Mouse (Mus musculus): ENCODE measurements around the gene Zbtb7b. TPM values are rescaled to one million over a fixed set of nuclear protein-coding genes. Genes with fewer than 3 reads are reported as not detected.

Gene Zbtb7b
- polyA plus RNA-seq, 1 experiment, result 92.6 TPM

DNA sequence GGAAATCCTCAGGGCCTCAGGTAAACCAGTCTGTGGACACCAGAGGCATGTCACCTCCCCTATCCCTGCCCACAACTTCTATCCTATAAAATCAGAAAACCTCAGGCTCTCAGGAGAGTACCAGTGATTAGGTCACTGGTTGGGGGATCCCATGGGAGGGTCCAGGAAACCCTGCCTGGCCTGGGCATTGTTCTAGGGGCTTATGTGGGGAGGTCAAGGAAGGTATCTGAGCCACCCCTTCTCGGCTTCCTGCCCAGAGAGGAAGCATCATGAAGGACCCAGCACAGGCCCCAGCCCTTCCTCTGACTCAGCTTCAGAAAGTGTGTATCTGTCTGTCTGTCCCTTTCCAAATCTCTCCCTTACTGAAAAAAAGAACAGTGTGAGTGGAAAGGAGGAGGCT is 46.7 kb downstream of the Zbtb7b start:
- no peak for DNase-seq (ENCODE audit: low read depth, low spot score)
- 90% methylated on average over 1 of the region's 1 CpGs for WGBS

DNA sequence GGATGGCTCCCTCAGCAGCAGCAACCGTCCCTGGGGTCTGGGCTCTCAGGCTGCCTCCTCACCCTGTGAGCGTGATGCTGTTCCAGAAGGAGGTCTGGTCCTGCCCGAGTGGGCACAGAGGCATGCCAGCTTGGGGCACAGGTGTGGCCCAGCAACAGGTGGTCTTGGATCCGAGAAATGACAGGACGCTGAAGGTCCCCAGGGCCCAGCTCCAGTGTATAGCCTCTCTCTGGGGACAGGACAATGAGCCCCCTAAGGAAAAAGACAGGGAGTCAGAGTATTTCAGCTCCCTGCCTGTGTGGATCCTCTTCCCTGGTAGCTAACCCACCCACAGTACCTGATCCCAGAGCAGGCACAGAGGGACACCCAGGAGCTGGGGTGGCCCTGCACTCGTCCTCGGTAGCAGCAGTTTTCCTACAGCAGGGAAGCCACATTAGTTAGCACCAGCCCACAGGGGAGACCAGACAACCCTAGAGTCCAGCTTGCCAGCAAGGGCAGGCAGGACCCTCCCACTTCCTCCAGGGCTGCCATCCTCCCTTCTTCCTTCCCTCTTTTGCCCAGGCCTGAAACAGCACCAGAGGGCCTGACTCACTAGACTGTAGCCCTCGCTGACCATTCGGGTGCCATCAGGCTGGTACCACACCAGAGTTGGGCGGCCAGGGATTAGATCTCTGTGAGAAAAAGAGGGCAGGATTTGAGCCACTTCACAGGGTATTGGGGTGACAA is 47.6 kb downstream of the Zbtb7b start:
- WGBS, result 88% methylated on average over 10 of the region's 10 CpGs
- DNase-seq (ENCODE audit: low read depth, low spot score), result no peak

DNA sequence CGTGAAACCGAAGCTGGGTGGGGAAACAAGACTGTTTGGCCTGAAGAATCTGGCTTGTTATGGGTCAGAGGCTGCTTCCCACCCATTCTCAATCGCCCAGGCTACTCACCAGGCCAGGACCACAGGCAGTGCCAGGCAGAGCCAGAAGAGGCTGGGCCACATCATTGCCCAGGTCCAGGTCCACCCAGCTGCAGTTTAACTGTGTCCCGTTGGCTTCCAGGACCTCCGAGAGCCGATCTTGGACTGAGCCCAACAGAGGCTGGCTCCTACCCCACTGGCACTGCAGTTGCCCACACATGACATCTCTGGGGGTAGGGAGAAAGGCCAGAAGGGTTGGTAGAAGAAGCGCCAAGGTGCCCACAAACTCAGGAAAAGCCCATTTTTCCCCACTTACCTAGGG is 51.3 kb downstream of the Zbtb7b start:
- no peak for DNase-seq (ENCODE audit: low read depth, low spot score)

DNA sequence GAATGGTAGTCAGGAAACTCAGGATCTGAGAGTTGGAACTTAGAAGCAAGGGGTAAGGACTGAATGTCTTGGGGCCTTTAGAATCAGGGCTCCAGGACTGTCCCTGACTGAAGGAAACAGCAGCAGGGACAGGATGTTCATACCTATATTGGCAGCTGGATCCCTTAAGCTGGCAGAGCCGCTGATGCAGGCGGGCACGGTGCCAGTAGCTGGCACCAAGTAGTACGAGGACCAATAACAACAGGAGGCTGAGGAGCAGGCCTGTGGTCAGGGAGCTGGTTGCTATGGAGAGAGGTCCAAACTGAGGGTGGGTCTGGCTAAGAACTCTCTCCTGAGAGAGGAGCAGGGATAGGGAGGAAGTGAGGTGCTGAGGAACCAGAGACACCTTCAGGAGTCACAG is 52.8 kb downstream of the Zbtb7b start:
- WGBS, result 44% methylated on average over 4 of the region's 4 CpGs
- no peak for DNase-seq (ENCODE audit: low read depth, low spot score)

More for the DNA sequence above, 51.3 kb downstream of the Zbtb7b start:
- WGBS, result 82% methylated on average over 7 of the region's 7 CpGs

DNA sequence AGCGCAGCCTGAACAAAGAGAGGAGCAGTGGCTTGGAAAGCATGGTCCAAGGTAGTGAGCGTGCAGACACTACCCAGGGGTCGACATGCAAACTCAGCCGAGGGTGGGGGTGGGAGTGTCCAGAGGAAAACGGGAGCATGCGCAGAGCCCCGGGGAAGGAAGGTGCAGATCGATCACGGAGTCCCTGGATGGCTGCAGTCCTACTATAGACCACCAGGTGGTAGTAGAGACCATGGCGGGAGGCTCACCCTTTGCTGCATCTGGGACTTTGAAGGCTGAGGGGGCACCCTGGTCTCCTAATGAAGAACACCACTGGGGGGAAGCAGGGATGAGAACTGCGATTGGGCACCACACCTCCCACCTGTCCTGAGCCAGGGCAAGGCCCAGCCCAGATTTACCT is 54.1 kb downstream of the Zbtb7b start:
- DNase-seq (ENCODE audit: low read depth, low spot score), result no peak
- 9% methylated on average over 11 of the region's 11 CpGs for WGBS

DNA sequence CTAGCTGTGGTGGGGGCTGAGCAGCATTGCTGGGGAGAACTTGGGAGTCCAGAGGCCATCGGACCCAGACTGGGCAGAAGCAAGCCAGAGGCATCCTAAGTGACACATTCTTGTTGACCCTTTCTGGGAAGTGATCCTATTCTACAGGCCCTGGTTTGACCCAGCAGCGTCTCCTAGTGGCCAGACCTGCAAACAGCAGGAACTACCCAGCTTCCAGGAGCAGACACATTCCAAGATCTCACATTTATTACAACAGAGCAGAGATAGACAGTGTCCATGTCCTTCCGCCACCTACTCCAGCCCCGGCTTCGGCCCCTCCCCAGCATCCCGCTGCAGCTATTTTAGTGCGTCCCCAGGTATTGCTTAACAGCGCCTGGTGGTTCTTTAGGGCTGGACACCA is 55.2 kb downstream of the Zbtb7b start:
- DNase-seq (ENCODE audit: low read depth, low spot score), result no peak
- 15% methylated on average over 8 of the region's 8 CpGs for WGBS

DNA sequence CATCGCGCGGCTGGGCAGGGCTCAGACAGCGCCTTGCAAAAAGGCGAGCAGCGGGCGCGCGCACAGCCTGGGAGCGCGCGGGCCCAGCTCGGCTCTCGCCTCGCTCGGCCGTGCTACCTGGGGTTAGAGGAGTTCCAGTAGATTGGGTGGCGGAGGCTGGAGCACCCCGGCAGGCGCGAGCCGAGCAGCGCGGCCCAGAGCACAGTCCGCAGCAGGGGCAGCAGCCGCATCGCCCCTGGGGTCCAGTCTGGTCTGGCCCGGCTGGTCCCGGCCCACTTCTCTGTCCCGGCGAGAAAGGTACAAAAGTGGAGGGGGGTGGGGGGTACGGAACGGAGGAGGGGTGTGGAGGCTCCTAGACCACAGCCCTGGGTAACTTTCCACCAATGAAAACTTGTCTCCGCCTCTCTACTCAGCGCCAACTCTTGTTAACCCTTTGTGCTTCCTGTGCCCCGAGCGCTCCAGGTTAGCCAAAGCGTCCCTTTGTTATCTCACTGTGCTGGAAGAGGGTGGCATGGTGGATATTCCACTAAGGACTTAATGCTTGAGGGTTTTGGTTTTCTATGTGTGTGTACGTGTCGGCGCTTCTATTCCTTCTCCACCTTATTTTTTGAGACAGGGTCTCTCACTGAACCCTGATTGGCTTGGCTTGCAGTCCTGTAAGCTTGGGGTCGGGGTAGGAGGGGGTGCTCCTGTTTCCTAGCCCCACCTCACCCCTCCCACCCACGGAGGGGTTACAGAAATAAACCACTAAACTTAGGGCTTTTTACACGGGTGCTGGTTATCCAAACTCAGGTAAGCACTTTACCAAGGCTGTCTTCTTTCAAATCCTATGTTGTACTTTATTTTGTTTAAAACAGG is 56.6 kb downstream of the Zbtb7b start, which contains the start of gene Efna4:
Gene Efna4 (minus strand): TSS at position 308 of the 858 bp plus-strand sequence.
- no peak for DNase-seq (ENCODE audit: low read depth, low spot score)
- WGBS, result 1% methylated on average over 44 of the region's 44 CpGs

DNA sequence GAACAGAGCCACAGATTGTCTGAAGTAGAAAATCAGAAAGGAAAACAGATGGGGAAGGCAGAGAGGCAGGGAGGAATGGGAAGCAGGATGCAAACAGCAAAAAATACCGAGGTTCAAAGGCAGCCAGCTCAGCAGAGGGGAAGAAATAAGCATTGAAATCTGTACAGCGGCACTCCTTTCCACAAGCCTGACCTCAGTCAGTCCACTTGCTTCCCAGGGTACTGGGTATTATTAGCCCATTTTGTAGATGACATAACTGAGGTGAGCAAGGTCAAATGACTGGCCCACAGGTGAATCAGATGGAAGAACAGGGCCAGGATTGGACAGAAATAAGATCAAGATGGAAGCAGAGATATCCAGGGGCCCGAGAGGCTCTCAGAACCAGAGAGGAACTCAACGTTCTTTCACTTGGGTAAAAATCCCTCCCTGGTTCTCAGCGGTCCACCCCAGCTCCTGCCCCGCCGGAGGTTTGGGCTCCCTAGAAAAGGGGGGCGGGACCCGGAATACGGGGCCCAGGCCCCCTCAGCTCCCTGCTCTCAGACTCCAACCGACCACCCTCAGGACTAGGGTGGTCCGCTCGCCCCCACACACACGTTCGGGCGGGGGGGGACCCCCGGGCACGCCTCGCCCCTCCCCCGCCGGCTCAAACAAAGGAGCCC is 57.4 kb downstream of the Zbtb7b start:
- WGBS, result 1% methylated on average over 21 of the region's 21 CpGs
- no peak for DNase-seq (ENCODE audit: low read depth, low spot score)

DNA sequence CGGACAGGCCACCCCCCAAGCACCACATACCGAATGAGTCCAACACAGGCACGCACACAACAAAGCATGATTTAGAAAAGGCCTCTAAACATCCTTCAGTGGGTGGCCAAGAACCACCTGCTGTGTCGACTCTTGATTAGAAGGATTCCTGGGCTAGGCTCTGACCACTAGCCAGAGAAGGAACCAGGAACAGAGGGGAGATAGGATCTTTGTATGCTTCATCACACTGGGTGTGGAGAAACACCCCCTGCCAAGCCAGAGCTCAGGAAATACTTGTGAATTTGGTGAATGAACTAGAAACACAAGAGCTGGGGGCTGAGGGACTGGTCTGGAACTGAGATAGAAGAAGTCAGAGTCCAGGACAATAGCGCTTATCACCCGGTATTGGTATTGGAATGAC is 58.0 kb downstream of the Zbtb7b start:
- DNase-seq (ENCODE audit: low read depth, low spot score), result no peak
- WGBS, result 19% methylated on average over 6 of the region's 6 CpGs

DNA sequence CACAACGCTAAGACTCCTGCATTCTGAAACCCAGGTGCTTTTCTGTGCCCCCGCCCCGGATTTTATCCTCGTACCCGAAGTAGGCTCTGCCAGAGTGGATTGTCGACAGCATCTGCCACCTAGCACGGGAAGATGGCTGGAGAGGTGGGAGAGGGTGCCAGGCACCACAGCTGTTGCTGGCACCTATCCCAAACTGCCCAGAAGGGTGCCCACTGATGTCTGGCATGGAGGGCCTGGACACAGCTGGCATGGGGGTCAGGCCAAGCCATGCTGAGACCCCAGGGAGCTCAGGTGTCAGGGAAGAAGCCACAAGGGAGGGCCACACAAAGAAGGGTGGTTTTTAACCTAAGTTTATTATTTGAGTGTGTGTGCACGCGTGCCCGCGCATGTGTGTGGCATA is 61.5 kb downstream of the Zbtb7b start:
- 34% methylated on average over 11 of the region's 11 CpGs for WGBS
- DNase-seq (ENCODE audit: low read depth, low spot score), result no peak

DNA sequence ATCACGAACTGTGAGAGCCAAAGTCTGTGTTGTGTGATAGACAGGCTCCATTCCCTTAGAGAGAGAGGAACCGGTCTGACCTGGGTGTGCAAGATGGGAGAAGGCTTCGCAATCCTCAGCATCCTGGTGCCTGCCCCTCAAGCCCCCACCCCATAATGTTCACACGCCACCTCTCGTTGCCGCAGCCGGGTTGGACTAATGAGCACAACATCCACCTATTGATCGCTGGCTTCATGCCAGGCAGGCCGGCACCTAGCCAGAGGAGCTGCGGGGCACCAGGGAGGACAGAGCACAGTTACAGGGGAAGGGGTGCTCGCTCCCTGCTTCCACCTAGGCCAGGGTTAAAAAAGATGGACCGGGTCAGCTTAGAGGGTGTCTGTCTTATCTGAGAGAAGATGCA is 62.1 kb downstream of the Zbtb7b start:
- WGBS, result 25% methylated on average over 12 of the region's 12 CpGs

DNA sequence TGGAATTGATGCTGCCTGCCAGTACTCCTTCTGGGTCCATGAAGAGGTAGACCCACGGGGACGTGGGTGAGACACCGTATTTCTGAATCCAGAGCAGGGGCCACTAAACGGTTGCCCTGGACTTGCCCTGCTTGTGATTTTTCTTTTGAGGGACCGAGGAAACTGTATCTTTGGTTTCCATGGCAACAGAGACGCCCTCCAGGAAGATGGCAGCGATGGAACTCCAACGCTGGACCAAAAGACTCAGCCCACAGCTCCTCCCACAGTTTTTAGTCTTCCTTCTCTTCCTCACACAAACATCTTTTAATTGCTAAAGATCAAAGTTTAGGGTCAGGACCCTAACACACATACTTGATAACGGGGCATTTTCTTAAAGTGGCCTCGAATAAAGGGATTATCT is 62.6 kb downstream of the Zbtb7b start:
- 44% methylated on average over 10 of the region's 10 CpGs for WGBS
- no peak for DNase-seq (ENCODE audit: low read depth, low spot score)

More for the DNA sequence above, 62.1 kb downstream of the Zbtb7b start:
- no peak for DNase-seq (ENCODE audit: low read depth, low spot score)

DNA sequence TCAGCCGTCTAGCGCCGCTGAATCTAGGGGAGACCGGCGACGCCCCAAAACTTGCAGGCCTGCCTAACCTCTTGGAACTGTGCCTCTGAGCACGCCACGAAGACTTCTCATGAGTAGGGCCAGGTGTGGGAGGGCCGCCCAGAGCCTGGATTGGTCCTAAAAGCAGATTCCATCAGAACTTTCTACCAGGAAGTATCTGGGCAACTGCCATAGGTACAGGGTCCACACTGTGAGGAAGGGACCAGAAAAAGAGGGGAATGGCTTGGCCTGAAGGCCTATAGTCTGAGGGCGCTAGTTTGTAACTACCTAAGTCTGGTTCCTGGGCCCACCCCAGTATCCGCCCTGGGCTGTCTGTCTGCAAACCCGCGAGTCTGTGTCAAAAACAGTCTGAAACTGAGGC is 63.0 kb downstream of the Zbtb7b start:
- no peak for DNase-seq (ENCODE audit: low read depth, low spot score)
- 39% methylated on average over 13 of the region's 13 CpGs for WGBS

DNA sequence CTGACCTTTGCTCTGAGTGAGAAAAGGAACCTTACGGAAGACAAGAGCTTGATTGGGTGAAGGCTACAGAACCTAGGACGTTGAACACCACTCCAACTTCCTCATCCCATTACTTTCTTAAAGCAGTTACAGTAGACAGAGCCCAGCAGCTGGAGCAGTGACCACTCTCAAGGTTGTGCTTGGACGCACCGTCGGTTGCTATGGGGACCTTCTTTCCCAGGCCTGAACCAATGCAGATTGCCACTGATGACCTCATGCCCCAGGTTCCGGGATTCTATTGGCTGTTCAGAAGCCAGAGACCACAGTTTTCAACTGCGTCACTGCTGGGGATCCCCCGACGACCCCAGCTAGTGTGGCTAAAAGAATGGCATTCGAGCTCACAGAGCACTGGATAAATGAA is 63.6 kb downstream of the Zbtb7b start:
- 26% methylated on average over 10 of the region's 10 CpGs for WGBS

DNA sequence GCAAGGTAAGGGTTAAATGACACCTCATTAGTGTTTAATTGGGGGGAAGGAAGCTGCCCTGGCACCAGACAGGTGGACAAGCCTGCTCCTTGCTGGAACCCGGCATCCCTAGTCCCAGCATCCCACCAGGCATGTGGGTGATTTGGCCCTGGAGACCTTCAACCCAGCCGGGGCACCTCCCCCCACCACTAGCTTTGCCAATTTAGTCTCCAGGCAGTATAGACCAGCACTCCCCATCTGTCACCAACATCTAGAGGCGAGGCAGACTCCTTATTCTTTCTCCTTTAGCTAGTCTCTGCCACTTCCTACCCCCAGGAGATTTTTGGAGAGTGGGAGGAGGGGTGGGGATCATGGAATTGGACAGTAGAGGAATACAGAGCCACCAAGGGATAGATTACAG is 64.2 kb downstream of the Zbtb7b start:
- DNase-seq (ENCODE audit: low read depth, low spot score), result no peak
- WGBS, result 77% methylated on average over 3 of the region's 3 CpGs

More for the DNA sequence above, 63.6 kb downstream of the Zbtb7b start:
- DNase-seq (ENCODE audit: low read depth, low spot score), result no peak

DNA sequence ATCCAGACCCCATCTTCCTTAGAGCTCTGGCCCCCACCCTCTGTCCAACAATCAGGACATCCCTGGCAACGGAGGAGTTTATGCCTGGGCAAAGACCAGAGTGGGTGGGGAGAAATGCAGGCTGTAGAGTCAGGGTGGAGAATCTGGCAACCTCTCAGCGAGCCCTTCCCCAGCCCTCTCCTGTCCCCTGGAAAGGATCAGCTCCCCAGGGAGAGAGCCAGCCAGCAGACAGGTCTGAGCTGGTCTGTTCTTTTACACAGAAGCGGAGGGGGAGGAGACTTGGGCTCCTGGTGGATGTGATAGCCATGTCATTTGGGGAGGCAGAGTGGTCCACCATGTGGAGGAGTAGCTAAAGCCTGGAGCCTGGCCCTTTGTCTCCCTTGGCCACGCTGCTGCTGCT is 66.0 kb downstream of the Zbtb7b start:
- WGBS, result 15% methylated on average over 4 of the region's 4 CpGs
- no peak for DNase-seq (ENCODE audit: low read depth, low spot score)

Other genes with a start within 250 kb of the Zbtb7b start
- gene Hcn3, start 234.6 kb downstream of the Zbtb7b start, polyA plus RNA-seq (2012; rRNA removed), result 0.48 and 0.52 TPM in 2 replicates
- gene Clk2, start 230.0 kb downstream of the Zbtb7b start, polyA plus RNA-seq (2012; rRNA removed), result 41.1 and 53.0 TPM in 2 replicates
- 88.5 and 107 TPM in 2 replicates for gene Scamp3, start 217.3 kb downstream of the Zbtb7b start, polyA plus RNA-seq (2012; rRNA removed)
- 23.0 and 30.1 TPM in 2 replicates for gene Fam189b, start 211.6 kb downstream of the Zbtb7b start, polyA plus RNA-seq (2012; rRNA removed)
- 88.5 and 99.3 TPM in 2 replicates for gene Gba, start 191.8 kb downstream of the Zbtb7b start, polyA plus RNA-seq (2012; rRNA removed)
- gene Thbs3, start 179.6 kb downstream of the Zbtb7b start, polyA plus RNA-seq (2012; rRNA removed), result 20.8 and 22.8 TPM in 2 replicates
- 171 and 186 TPM in 2 replicates for gene Mtx1, start 167.7 kb downstream of the Zbtb7b start, polyA plus RNA-seq (2012; rRNA removed)
- 0.99 and 1.6 TPM in 2 replicates for gene Muc1, start 165.7 kb downstream of the Zbtb7b start, polyA plus RNA-seq (2012; rRNA removed)
- 170 and 221 TPM in 2 replicates for gene Krtcap2, start 148.8 kb downstream of the Zbtb7b start, polyA plus RNA-seq (2012; rRNA removed)
- 2.1 TPM in 2 replicates for gene Trim46, start 148.5 kb downstream of the Zbtb7b start, polyA plus RNA-seq (2012; rRNA removed)
- gene Dpm3, start 135.4 kb downstream of the Zbtb7b start, polyA plus RNA-seq (2012; rRNA removed), result 355 and 356 TPM in 2 replicates
- 108 and 123 TPM in 2 replicates for gene Slc50a1, start 124.2 kb downstream of the Zbtb7b start, polyA plus RNA-seq (2012; rRNA removed)
- gene Efna1, start 113.6 kb downstream of the Zbtb7b start, polyA plus RNA-seq (2012; rRNA removed), result 78.0 and 93.8 TPM in 2 replicates
- 6.0 and 7.4 TPM in 2 replicates for gene Efna3, start 71.8 kb downstream of the Zbtb7b start, polyA plus RNA-seq (2012; rRNA removed)
- 14.5 and 14.6 TPM in 2 replicates for gene Efna4, start 56.7 kb downstream of the Zbtb7b start, polyA plus RNA-seq (2012; rRNA removed)
- 59.4 and 68.5 TPM in 2 replicates for gene Adam15, start 44.8 kb downstream of the Zbtb7b start, polyA plus RNA-seq (2012; rRNA removed)
- gene Dcst2, start 32.8 kb downstream of the Zbtb7b start, polyA plus RNA-seq (2012; rRNA removed), result 0.15 and 0.60 TPM in 2 replicates
- 3.1 and 6.7 TPM in 2 replicates for gene Dcst1, start 29.5 kb downstream of the Zbtb7b start, polyA plus RNA-seq (2012; rRNA removed)
- not detected in 2 replicates for gene Lenep, start 8.0 kb upstream of the Zbtb7b start, polyA plus RNA-seq (2012; rRNA removed)
- gene Flad1, start 17.1 kb upstream of the Zbtb7b start, polyA plus RNA-seq (2012; rRNA removed), result 40.7 and 48.2 TPM in 2 replicates
- 37.2 and 50.9 TPM in 2 replicates for gene Cks1b, start 23.6 kb upstream of the Zbtb7b start, polyA plus RNA-seq (2012; rRNA removed)
- 60.3 and 84.0 TPM in 2 replicates for gene Shc1, start 23.7 kb upstream of the Zbtb7b start, polyA plus RNA-seq (2012; rRNA removed)
- 30.8 and 39.3 TPM in 2 replicates for gene Pygo2, start 35.4 kb upstream of the Zbtb7b start, polyA plus RNA-seq (2012; rRNA removed)
- gene Pbxip1, start 41.9 kb upstream of the Zbtb7b start, polyA plus RNA-seq (2012; rRNA removed), result 44.6 and 52.7 TPM in 2 replicates
- 31.6 and 34.8 TPM in 2 replicates for gene Pmvk, start 59.8 kb upstream of the Zbtb7b start, polyA plus RNA-seq (2012; rRNA removed)
- 2.4 and 5.3 TPM in 2 replicates for gene Kcnn3, start 125.4 kb upstream of the Zbtb7b start, polyA plus RNA-seq (2012; rRNA removed)

Data from large intestine, adult 2 months (tissue).